Mouse (Mus musculus) lung, embryonic 16.5 days (tissue): ENCODE measurements at regions not wholly inside any gene's neighbourhood (a gene's known extent, or its start where the extent isn't known, plus 50 kb on each side); places are given as distances from the start of the nearest gene placed in this dataset.

Experiments
- ATAC-seq: fragments of 200-750 bp; cut with Nextera tagmentation; 2 replicates; pipeline ENCODE4 v1.8.0; 2017; ENCODE audit warnings: low read depth, mild to moderate bottlenecking, moderate library complexity
- H3K27ac ChIP-seq: fragments of 300-500 bp; sonication (generic); 2 replicates; pipeline ENCODE4 v1.5.1; 2014; ENCODE audit warnings: mild to moderate bottlenecking, control low read depth, low read length
- H3K27me3 ChIP-seq: fragments of 300-500 bp; sonication (generic); 2 replicates; pipeline ENCODE4 v1.6.1; 2014; ENCODE audit warnings: low read depth, low read length, mixed read lengths; ENCODE audit not compliant: control insufficient read depth, insufficient read depth
- H3K36me3 ChIP-seq: fragments of 300-500 bp; sonication (generic); 2 replicates; pipeline ENCODE4 v1.6.1; 2014; ENCODE audit warnings: low read length; ENCODE audit not compliant: control insufficient read depth, insufficient read depth
- H3K4me1 ChIP-seq: fragments of 300-500 bp; sonication (generic); replicated peaks from 2 replicates; pipeline ENCODE4 v1.6.1; 2014; ENCODE audit warnings: low read length, mixed read lengths; ENCODE audit not compliant: control insufficient read depth, insufficient read depth
- H3K4me2 ChIP-seq: fragments of 300-500 bp; sonication (generic); 2 replicates; pipeline ENCODE4 v1.6.1; 2014; ENCODE audit warnings: low read depth, low read length, control low read depth
- H3K4me3 ChIP-seq: fragments of 300-500 bp; sonication (generic); 2 replicates; pipeline ENCODE4 v1.5.1; 2014; ENCODE audit warnings: mild to moderate bottlenecking, low read length, control low read depth
- H3K9ac ChIP-seq: fragments of 300-500 bp; sonication (generic); 2 replicates; pipeline ENCODE4 v1.6.1; 2014; ENCODE audit warnings: low read length, control low read depth
- H3K9me3 ChIP-seq: fragments of 300-500 bp; sonication (generic); 2 replicates; pipeline ENCODE4 v1.6.1; 2016; ENCODE audit warnings: low read length; ENCODE audit not compliant: control insufficient read depth
- WGBS: fragments of 180-500 bp; shearing (Covaris S2); extraction: QIAGEN DNeasy Blood & Tissue Kit; methylation state at CpG from one replicate; pipeline ENCODE4 v1.1.7; 2014; 5-methylcytosine and 5-hydroxymethylcytosine counted together

DNA sequence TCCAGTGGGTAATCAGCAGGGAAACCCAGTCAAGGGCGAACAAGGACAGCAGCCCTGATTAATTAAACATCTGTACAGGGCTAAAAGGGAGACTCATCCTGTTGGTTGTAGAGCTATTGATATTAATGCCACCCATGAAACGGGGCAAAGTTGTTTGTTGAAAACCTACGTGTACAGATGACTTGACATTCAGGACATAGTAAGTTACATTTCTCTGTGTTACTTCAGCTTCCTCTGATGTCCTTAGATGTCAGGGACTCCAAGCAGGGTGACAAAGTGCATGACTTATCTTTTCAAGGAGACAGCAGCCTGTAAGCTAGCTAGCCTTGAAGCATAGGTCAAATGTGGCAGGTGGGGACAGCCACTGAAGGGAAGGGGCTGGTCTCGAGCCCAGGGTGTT, 390.5 kb downstream of the Ccdc171 start:
- 53% methylated on average over 4 of the region's 4 CpGs for WGBS
- no peak for ATAC-seq

DNA sequence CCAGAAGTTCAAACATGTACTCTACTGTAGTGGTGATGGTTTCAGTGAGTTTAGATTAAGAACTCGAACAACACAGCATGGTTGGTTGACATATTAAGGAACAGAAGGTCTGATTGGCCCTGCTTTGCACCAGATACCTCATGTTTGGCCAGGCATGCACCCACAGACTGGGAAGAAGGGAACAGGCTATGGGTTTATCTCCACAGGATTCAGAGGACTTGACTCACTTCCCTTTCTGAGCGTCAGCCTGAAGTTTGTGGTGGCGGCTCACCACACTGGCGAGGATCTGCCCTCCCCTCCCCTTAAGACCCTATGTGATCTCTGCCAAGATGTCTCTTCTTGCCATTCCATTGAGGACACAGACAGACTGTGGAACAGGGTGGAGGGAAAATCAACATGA, 391.7 kb downstream of the Ccdc171 start:
- 67% methylated on average over 4 of the region's 4 CpGs for WGBS

More for the DNA sequence above, 390.5 kb downstream of the Ccdc171 start:
- no peaks in the 10 kb centered on the region for H3K36me3 ChIP-seq
- no peaks in the 10 kb centered on the region for H3K9me3 ChIP-seq
- H3K9ac ChIP-seq, result no peak overlapping the region
- no peak overlapping the region for H3K4me3 ChIP-seq
- no peaks in the 10 kb centered on the region for H3K27me3 ChIP-seq
- H3K4me1 ChIP-seq, result no peaks in the 10 kb centered on the region
- no peak overlapping the region for H3K4me2 ChIP-seq
- H3K27ac ChIP-seq, result no peak overlapping the region

DNA sequence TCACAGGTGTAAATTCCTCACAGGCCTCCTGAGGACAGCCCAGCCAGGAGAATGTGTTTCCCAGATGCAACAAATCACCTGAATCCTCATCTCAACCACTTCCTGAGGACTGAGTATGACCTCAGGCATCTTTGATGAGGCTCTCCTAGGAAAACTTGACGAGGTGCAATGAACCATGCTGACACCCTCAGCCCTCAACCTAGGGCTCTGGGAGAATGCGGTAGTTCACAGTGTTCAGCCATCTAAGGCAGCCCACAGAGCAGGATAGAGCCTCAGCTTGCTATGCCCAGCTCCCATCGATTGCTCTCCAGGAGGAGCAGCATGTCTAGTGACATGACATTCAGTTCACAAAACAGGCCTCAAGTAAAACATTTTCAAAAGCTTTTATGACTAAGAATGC, 392.7 kb downstream of the Ccdc171 start:
- ATAC-seq, result no peak
- Histone ChIP-seq H3K36me3 (no peaks in the 10 kb centered on the region), H3K4me2 (no peak overlapping the region), H3K4me3 (no peak overlapping the region), H3K27me3 (no peaks in the 10 kb centered on the region), H3K9ac (no peak overlapping the region), H3K4me1 (no peaks in the 10 kb centered on the region), H3K9me3 (peaks cover 4% of the 10 kb centered on the region; the same call in 1 of the 2 replicates), H3K27ac (no peak overlapping the region)
- 74% methylated on average over 3 of the region's 3 CpGs for WGBS

More for the DNA sequence above, 391.7 kb downstream of the Ccdc171 start:
- Histone ChIP-seq H3K4me3 (no peak overlapping the region), H3K9ac (no peak overlapping the region), H3K9me3 (peaks cover under 1% of the 10 kb centered on the region; the same call in 1 of the 2 replicates), H3K4me1 (no peaks in the 10 kb centered on the region), H3K27ac (no peak overlapping the region), H3K36me3 (no peaks in the 10 kb centered on the region), H3K4me2 (no peak overlapping the region), H3K27me3 (no peaks in the 10 kb centered on the region)
- ATAC-seq, result no peak

DNA sequence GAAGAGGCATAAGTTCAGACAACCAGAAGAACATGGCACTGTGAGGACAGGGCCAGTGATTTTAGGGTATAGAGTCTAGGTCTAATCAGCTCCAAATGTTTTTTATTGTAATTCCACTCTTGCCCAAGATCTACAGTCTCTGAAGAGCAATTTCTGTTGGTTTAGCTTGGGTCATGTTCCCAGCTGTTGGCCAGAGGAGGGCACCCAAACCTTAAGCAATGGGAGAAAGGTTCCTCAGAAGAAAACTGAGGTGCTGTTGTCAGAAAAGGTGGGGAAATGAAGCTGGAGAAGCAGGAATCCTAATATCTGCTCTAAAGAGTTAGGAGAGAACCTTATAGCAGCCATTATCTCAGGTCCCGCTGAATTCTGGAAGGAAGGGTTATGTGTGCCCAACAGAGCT, 393.7 kb downstream of the Ccdc171 start:
- no peak overlapping the region for H3K9ac ChIP-seq
- no peak overlapping the region for H3K4me2 ChIP-seq
- no peaks in the 10 kb centered on the region for H3K36me3 ChIP-seq
- H3K27me3 ChIP-seq, result no peaks in the 10 kb centered on the region
- WGBS, result 42% methylated on average over 1 of the region's 1 CpGs
- peaks cover 4% of the 10 kb centered on the region; the same call in 1 of the 2 replicates for H3K9me3 ChIP-seq
- H3K27ac ChIP-seq, result no peak overlapping the region
- no peaks in the 10 kb centered on the region for H3K4me1 ChIP-seq
- no peak for ATAC-seq
- no peak overlapping the region for H3K4me3 ChIP-seq

DNA sequence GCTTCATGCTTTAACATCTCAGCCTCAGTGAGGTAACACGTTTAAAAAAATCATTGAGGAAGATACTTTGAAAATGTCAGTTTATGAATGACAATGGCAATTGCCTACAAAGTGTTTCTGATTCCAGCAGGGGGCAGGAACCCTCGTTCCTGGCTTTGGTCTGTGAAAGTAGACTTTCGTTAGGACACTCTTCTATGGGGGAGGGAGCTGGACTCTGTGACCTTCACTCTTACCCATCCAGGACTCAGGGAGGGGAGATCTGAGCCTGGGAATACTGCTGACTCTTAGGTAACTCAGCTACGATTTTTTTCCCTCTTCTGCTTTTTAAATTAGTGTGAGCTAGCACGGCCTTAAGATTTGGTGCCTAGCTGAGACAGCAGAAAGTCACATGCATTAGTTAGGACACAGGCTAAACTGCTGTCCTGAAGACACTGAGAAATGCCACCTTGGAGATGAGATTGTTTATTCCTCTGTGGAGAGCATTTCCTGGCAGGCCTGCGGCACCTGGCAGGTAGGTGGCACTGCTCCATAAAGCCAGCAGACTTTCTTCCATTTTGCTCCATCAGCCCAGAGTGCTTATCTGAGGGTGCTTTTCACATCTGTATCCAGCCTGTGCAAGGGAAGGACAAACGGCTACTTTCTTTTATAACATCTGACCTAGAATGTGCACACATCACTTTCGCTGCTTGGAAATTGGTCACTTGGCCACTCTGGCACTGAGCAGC, 399.9 kb downstream of the Ccdc171 start:
- H3K4me1 ChIP-seq, result no peaks in the 10 kb centered on the region
- no peaks in the 10 kb centered on the region for H3K36me3 ChIP-seq
- peaks cover 4% of the 10 kb centered on the region; the same call in 1 of the 2 replicates for H3K9me3 ChIP-seq
- WGBS, result 50% methylated on average over 8 of the region's 8 CpGs
- no peak overlapping the region for H3K27ac ChIP-seq
- H3K4me2 ChIP-seq, result no peak overlapping the region
- no peaks in the 10 kb centered on the region for H3K27me3 ChIP-seq
- ATAC-seq, result no peak
- no peak overlapping the region for H3K9ac ChIP-seq
- no peak overlapping the region for H3K4me3 ChIP-seq

DNA sequence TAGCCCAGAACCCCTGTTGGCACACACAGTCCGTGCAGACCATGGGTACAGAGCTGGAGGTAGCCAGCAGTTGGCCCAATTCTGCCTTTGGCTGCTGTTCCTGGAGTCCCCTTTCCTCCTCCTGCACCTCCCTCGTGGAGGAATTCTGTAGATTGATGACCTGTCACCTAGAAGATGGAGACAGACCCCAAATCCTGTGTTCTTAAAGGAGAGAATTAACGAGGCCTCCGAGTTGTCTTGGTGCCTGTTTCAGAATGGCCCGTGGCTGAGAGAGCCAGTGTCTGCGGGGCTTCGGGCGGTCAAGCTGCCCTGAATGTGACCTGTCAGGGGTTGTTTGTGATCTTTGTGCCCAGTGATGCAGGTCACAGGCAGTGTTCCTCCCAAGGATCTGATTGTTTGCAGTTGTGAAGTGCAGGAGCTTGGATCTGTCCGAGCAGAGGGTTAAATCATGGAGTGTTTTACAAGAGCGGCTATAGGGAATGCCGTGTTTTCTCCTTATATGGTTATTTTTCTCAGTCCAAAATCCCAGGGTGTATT, 400.9 kb downstream of the Ccdc171 start:
- Histone ChIP-seq H3K9me3 (peaks cover 4% of the 10 kb centered on the region; the same call in 1 of the 2 replicates), H3K36me3 (no peaks in the 10 kb centered on the region), H3K9ac (no peak overlapping the region), H3K27ac (no peak overlapping the region; the same call in 1 of the 2 replicates), H3K27me3 (no peaks in the 10 kb centered on the region), H3K4me1 (no peaks in the 10 kb centered on the region), H3K4me3 (no peak overlapping the region), H3K4me2 (no peak overlapping the region)
- WGBS, result 25% methylated on average over 11 of the region's 11 CpGs
- ATAC-seq, result no peak

DNA sequence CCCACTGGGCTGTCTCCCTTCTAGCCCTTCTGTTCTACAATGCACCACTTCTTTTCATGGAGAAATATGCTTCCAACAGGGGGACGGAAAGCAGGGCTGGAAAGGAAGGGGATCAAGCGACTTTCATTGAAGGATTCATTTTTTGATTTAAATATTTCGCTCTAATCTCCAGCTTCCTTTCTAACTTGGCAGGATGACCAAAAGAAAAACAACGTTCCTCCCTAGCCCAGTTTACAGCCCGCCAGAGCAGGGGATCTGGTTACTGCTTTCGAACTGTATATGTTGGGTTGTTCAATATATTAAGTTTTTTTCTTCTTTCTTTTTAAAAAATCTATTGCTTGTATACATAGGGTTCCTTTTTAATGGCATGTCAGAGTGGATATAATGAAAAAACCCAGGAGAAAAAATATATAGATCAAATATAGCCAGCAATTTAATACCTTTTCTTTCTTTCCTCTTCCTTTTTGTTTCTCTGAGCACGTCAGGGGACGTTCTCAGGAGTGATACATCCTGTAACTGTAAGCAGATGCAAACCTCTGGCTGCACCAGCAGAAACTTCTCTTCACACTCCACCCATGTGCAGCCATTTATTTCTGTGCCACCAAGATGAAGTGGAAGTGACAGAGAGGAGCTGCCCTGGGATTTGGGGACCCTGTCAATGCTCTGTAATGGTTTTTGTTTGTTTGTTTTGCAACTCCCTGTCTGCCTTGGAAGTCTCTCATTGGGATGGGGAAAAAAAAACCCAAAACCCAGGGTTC, 406.7 kb downstream of the Ccdc171 start:
- Histone ChIP-seq H3K36me3 (no peaks in the 10 kb centered on the region), H3K27ac (no peak overlapping the region), H3K9ac (no peak overlapping the region), H3K9me3 (no peaks in the 10 kb centered on the region), H3K4me2 (no peak overlapping the region), H3K4me3 (no peak overlapping the region), H3K4me1 (peaks cover 7% of the 10 kb centered on the region; the same call in 1 of the 2 replicates), H3K27me3 (no peaks in the 10 kb centered on the region)
- ATAC-seq, result peak; percentile 51; the same call in 1 of the 2 replicates
- WGBS, result 42% methylated on average over 8 of the region's 8 CpGs

DNA sequence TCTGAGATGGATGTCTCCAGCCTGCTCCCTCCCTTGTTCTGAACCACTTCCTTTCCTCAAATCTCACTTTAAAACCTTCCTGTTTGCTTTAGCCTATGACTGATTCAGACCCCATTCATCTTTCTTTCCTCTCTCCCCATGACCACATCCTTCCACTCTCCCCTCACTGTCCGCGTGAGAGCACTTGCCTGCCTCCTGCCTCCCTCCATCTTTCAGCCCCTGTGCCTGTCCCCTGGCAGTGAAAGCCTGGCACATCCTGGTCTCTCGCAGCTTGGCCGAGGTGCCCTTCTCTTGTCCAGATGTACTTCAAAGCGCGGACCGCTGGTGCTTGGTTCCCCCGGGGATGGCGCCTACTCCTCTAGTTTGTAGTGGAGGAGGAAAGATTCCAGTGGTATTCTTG, 416.3 kb downstream of the Ccdc171 start:
- H3K36me3 ChIP-seq, result no peaks in the 10 kb centered on the region
- no peak overlapping the region for H3K4me2 ChIP-seq
- no peaks in the 10 kb centered on the region for H3K9me3 ChIP-seq
- no peak for ATAC-seq
- no peak overlapping the region for H3K4me3 ChIP-seq
- H3K9ac ChIP-seq, result no peak overlapping the region
- no peaks in the 10 kb centered on the region for H3K4me1 ChIP-seq
- WGBS, result 61% methylated on average over 9 of the region's 9 CpGs
- no peaks in the 10 kb centered on the region for H3K27me3 ChIP-seq
- no peak overlapping the region for H3K27ac ChIP-seq

DNA sequence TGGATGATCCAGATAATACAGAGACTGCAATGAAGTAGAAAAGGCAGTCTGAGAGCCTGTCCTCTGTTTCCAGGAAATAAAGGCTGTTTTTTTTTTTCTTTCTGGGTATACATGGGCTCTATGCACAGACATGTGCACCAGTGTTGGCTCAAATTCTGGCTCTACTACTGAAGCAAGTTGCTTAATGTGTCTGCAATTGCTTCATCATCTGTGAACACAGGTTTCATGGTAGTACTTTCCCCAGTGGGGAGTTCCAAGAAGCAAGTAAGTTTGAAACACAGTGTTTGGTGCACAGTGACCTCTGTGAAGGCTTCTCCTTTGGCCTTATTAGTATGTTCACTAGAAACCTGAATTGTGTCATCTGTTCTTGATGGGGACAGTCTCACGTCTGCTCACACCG, 424.3 kb downstream of the Ccdc171 start:
- no peak for ATAC-seq
- Histone ChIP-seq H3K9ac (no peak overlapping the region), H3K4me1 (peaks cover 6% of the 10 kb centered on the region)

More for the DNA sequence above, 424.3 kb downstream of the Ccdc171 start:
- Histone ChIP-seq H3K9me3 (no peaks in the 10 kb centered on the region), H3K27ac (no peak overlapping the region), H3K4me3 (no peak overlapping the region), H3K4me2 (no peak overlapping the region), H3K27me3 (no peaks in the 10 kb centered on the region), H3K36me3 (no peaks in the 10 kb centered on the region)
- 89% methylated on average over 2 of the region's 2 CpGs for WGBS
